Mouse (Mus musculus) large intestine, adult 2 months (tissue): ENCODE results near the gene Tcl1b2. TPM values are rescaled to one million over a fixed set of nuclear protein-coding genes. Genes with fewer than 3 reads are reported as not detected.
"Not testable (repeated sequence)": the region's sequence is repeated elsewhere in the genome, so short reads cannot be mapped to it uniquely, and the experiment has no call there.

Source experiments
- DNase-seq: peaks from one replicate; pipeline ENCODE4 v3.0.0-alpha.2; 2012; ENCODE audit warnings: low read depth, low spot score
- WGBS: fragments of 180-500 bp; shearing (Covaris S2); methylation state at CpG from one replicate; pipeline ENCODE4 v1.1.7; 2018; 5-methylcytosine and 5-hydroxymethylcytosine counted together
- polyA plus RNA-seq: library from polyadenylated mRNA; depleted of rRNA; stranded (reverse); fragments of >200 nt; gene quantifications from 2 replicates; pipeline ENCODE4 v1.2.3, GENCODE M21; 2012; rRNA removed

Tcl1b2 gene
- polyA plus RNA-seq, 1 experiment: not detected

DNA sequence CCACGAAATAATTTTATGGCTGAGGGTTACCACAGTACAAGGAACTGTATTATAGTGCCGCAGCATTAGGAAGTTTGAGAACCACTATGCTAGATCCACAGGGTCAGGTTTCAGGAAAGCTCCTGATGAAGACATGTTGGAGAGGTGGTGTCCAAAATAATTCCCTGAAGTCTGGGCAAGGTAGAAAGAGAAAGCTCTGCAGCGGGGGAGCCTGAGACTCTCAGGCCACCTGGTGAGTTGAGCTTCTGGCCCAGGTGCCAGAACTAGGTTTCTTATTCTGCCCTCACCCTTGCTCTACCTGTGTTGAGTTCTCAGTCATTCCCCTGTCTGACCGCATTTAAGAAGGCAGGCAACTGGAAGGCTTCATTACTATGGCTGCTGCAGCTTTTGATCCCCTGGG lies 13.6 kb downstream of the Tcl1b2 start, which contains the start of gene Tcl1b1:
Gene Tcl1b1, plus strand, starts transcription at position 301 of the 400 bp plus-strand sequence.
- WGBS: 71% methylated on average over 4 of the region's 4 CpGs
- DNase-seq: no peak

DNA sequence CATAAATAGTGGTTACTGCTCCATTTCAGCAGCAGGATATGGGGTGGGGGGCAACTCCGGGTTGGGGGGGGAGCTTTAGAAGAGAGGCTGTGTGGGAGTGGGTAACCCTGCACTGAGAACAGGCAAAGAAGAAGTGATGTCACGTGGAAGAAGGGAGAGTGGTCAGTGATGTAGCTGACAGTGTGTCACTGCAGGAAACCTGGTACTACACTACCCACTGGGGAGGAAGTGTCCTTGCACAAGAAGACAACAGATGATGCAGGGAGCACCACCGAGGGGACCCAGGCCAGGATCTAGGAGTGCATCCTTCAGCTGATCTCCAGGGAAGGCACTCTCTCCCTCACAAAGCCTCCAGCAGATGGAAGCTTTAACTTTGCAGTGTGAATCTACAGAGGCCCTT lies 20.9 kb downstream of the Tcl1b2 start:
- no peak for DNase-seq
- WGBS: 52% methylated on average over 3 of the region's 3 CpGs

- WGBS: 78% methylated on average over 2 of the region's 2 CpGs
- DNase-seq: no peak
Measured at GRCm38 (mm10) chr12:105173366-105173765, 27.6 kb downstream of the Tcl1b2 start.

DNA sequence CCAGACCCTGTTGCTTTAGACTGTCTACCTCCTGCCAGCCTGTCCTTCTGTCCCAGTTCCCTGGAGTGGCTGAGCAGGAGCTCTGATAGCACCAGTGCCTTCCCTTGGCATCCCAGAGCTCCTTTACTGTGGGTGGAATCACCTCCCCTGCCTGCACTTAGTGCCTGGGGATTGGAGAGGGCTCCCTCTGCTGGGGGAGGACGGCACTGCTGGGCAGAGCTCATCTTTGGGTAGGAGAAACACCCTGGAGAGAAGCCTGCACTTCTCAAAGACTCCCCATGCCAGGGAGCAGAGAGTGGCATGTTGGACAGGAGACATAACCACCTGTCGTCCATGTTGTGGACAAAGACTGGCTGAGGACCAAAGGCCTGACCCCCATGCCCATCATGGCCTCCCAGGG lies 28.5 kb downstream of the Tcl1b2 start:
- not testable (repeated sequence) for DNase-seq
- WGBS: 18% methylated on average over 2 of the region's 2 CpGs

DNA sequence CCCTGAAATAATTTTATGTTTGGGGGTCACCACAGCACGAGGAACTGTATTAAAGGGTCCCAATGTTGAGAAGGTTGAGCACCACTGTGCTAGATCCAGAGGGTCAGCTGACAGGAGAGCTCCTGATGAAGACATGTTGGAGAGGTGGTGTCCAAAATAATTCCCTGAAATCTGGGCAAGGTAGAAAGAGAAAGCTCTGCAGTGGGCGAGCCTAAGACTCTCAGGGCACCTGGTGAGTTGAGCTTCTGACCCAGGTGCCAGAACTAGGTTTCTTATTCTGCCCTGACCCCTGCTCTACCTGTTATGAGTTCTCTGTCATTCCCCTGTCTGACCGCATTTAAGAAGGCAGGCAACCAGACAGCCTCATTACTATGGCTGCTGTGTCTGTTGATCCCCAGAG lies 30.2 kb downstream of the Tcl1b2 start, which contains the start of gene Tcl1b5:
Gene Tcl1b5, plus strand, starts transcription at position 301 of the 400 bp plus-strand sequence.
- DNase-seq: not testable (repeated sequence)
- 45% methylated on average over 3 of the region's 3 CpGs for WGBS

- whole genome bisulfite sequencing: 52% methylated on average over 4 of the region's 4 CpGs
- DNase-seq: not testable (repeated sequence)
Measured at GRCm38 (mm10) chr12:105181040-105181644, 35.3 kb downstream of the Tcl1b2 start.

DNA sequence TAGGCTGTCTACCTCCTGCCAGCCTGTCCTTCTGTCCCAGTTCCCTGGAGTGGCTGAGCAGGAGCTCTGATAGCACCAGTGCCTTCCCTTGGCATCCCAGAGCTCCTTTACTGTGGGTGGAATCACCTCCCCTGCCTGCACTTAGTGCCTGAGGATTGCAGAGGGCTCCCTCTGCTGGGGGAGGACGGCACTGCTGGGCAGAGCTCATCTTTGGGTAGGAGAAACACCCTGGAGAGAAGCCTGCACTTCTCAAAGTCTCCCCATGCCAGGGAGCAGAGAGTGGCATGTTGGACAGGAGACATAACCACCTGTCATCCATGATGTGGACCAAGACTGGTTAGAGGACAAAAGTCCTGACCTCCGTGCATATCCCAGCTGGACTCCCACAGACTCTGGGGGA lies 43.2 kb downstream of the Tcl1b2 start:
- WGBS: 34% methylated on average over 2 of the region's 2 CpGs
- not testable (repeated sequence) for DNase-seq

GRCm38 (mm10) chr12:105190743-105191142 lies 44.9 kb downstream of the Tcl1b2 start, which contains the start of gene Tcl1b3:
Gene Tcl1b3, plus strand, starts transcription at chr12:105191043.
- DNase-seq: not testable (repeated sequence)
- 92% methylated on average over 6 of the region's 6 CpGs for WGBS

- 69% methylated on average over 7 of the region's 7 CpGs for WGBS
Measured at GRCm38 (mm10) chr12:105199684-105200497, 54.1 kb downstream of the Tcl1b2 start.

GRCm38 (mm10) chr12:105201657-105202056 lies 55.8 kb downstream of the Tcl1b2 start, which contains the start of gene Tcl1b4:
Gene Tcl1b4, plus strand, starts transcription at chr12:105201957.
- DNase-seq: not testable (repeated sequence)
- 82% methylated on average over 1 of the region's 1 CpGs for WGBS

More at GRCm38 (mm10) chr12:105199684-105200497, 54.1 kb downstream of the Tcl1b2 start:
- DNase-seq: not testable (repeated sequence)

Other genes starting within 250 kb of the Tcl1b2 start
- gene Syne3, start 136.2 kb upstream of the Tcl1b2 start, polyA plus RNA-seq: 0.73 and 1.5 TPM in 2 replicates
- gene Glrx5, start 113.3 kb upstream of the Tcl1b2 start, polyA plus RNA-seq: 61.0 and 62.2 TPM in 2 replicates
- gene Tcl1b1, start 13.7 kb downstream of the Tcl1b2 start, polyA plus RNA-seq: not detected in 2 replicates
- not detected in 2 replicates for gene Tcl1b5, start 30.3 kb downstream of the Tcl1b2 start, polyA plus RNA-seq
- gene Tcl1b3, start 45.0 kb downstream of the Tcl1b2 start, polyA plus RNA-seq: not detected in 2 replicates
- not detected in 2 replicates for gene Tcl1b4, start 55.9 kb downstream of the Tcl1b2 start, polyA plus RNA-seq
- not detected in 2 replicates for gene Tcl1, start 76.8 kb downstream of the Tcl1b2 start, polyA plus RNA-seq
- 0.02 TPM in 1 of 2 replicates, not detected in the other for gene Tunar, start 187.9 kb downstream of the Tcl1b2 start, polyA plus RNA-seq